Mouse (Mus musculus): ENCODE measurements around the gene Aqp8. TPM values are rescaled to one million over a fixed set of nuclear protein-coding genes. Genes with fewer than 3 reads are reported as not detected.

The Aqp8 gene
- polyA plus RNA-seq, 1 experiment: not detected

GRCm38 (mm10) chr7:123465692-123466387, 3.7 kb downstream of the Aqp8 start:
- 15% methylated on average over 6 of the region's 6 CpGs for WGBS
- DNase-seq (ENCODE audit: low read depth, low spot score): no peak

GRCm38 (mm10) chr7:123467961-123468360, 5.9 kb downstream of the Aqp8 start:
- WGBS: 81% methylated on average over 1 of the region's 1 CpGs
- no peak for DNase-seq (ENCODE audit: low read depth, low spot score)

GRCm38 (mm10) chr7:123487703-123488102, 25.6 kb downstream of the Aqp8 start:
- DNase-seq (ENCODE audit: low read depth, low spot score): no peak
- 57% methylated on average over 5 of the region's 5 CpGs for WGBS

- no peak for DNase-seq (ENCODE audit: low read depth, low spot score)
- 40% methylated on average over 19 of the region's 19 CpGs for WGBS
Observed at GRCm38 (mm10) chr7:123499481-123500238, 37.6 kb downstream of the Aqp8 start.

GRCm38 (mm10) chr7:123500239-123501219, 38.4 kb downstream of the Aqp8 start, which contains the start of gene Zkscan2:
Gene Zkscan2 (minus strand): TSS chr7:123500449.
- WGBS: 3% methylated on average over 71 of the region's 71 CpGs
- DNase-seq (ENCODE audit: low read depth, low spot score): no peak

GRCm38 (mm10) chr7:123503358-123503757, 41.3 kb downstream of the Aqp8 start:
- 32% methylated on average over 1 of the region's 1 CpGs for WGBS
- DNase-seq (ENCODE audit: low read depth, low spot score): no peak

GRCm38 (mm10) chr7:123507946-123508345, 45.9 kb downstream of the Aqp8 start:
- WGBS: 79% methylated on average over 7 of the region's 7 CpGs
- no peak for DNase-seq (ENCODE audit: low read depth, low spot score)

Other genes starting within 250 kb of the Aqp8 start
- gene Slc5a11, start 247.5 kb upstream of the Aqp8 start, polyA plus RNA-seq (2012; rRNA removed): 27.9 and 153 TPM in 2 replicates
- 18.7 and 30.1 TPM in 2 replicates for gene Lcmt1, start 92.5 kb upstream of the Aqp8 start, polyA plus RNA-seq (2012; rRNA removed)
- gene Arhgap17, start 92.4 kb upstream of the Aqp8 start, polyA plus RNA-seq (2012; rRNA removed): 23.7 and 41.5 TPM in 2 replicates
- gene Zkscan2, start 38.2 kb downstream of the Aqp8 start, polyA plus RNA-seq (2012; rRNA removed): 0.06 and 0.07 TPM in 2 replicates

All from large intestine, adult 2 months (tissue).